Mouse (Mus musculus) gastrocnemius, postnatal 25 days (tissue): ENCODE data around the gene Rxrg. TPM values are rescaled to one million over a fixed set of nuclear protein-coding genes. Genes with fewer than 3 reads are reported as not detected.

Source experiments
- DNase-seq: peaks from one replicate; pipeline ENCODE4 v3.0.0; 2022
- total RNA-seq, 2 experiments: library from RNA; stranded (reverse); gene quantifications; 1 replicate in 1 of 2; 2 replicates in 1 of 2; pipeline ENCODE4 v1.2.3; 2021

The Rxrg gene
- total RNA-seq, 2 experiments from 2014 or later = 24.9 to 51.0 TPM

DNA sequence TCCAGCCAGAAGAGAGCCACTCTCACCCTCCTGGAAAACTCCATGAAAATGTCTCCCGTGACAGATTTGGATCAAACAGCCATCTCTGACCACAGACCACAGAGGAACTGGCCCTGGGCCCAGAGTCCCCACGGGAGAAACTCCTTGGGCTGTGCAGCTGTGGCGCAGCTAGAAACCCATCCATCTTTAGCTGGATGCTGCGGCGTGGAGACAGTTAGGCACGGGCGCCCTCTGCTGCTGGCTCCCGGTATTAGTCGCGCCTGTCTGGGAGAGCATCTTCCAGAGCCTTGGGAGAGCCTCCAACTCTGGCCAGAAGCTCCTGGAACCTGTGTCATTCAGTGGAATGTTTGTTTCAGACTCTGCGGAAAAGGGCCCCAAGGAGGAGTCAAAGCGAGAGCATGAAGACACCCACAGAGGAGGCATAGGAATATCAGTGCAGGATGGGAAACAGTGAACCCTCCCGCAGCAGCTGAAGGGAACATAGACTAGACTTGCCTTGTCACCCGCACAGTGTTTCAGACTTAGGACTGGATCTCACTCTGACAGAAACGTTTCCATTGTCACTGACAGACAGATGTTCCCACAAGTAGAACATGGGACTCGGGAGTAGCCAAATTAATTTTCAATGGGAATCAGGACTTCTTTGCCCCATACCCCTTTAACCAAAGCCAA, 46.8 kb downstream of the Rxrg start:
- DNase-seq = peak; percentile 87

DNA sequence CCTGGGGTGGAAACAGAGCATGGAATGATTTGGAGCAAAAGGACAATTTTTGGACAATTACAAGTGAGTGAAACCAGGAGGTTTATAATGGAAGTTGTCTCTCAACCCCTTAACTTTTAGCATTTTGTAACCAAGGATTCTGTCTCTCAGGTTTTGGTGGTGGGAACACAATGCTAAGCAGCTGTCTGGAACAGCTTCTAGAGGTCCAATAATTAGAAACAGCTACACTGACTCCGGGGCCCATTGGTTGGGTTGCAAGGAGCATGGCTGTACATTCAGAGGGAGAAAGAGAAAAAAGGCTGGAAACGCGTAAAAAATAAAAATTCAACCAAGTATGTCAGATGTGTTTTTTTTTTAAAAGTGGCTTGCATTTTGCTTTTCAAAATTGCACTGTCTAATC, 50.5 kb downstream of the Rxrg start:
- no peak for DNase-seq

DNA sequence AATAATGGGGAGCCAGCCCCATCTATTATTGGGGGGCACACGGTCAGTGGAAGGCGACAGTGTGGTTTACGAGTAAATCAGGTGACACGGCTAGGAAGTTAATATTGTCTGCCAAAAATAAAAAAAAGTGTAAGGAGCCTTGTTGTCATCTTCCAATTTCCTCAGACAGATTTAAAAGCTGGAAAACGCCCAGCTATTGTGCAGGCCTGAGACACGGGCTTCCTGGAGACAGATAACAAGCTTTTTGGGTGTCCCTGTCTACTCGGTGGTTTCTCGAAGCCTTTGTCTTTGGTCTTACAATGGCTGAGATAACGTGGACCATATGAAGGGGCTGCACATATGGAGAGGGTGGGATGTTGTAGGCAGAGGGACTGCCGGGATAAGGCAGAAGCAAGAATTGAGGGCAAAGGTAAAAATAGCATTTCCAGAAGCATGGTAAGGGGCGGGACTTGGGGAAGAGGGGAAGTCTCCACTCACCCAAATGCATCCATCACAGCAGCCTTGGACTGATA, 51.0 kb downstream of the Rxrg start:
- no peak for DNase-seq

DNA sequence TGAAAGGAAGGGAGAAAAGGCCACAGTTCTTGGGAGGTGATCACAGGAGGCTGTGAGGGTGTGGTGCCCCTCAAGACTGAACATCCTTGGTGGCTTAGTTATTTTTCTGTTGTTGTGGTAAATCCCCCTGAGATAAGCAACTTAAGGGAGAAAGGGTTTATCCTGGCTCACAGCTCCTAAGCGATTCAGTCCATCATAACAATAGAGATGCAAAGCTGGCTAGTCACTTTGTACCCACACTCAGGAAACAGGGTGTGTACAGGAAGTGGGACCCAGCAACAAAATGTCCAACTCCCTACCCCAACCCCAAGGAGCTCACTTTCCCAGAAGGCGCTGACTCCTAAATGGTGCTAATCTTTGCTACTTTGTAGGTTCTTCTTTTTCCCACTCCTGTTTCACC, 54.2 kb downstream of the Rxrg start:
- DNase-seq = no peak

DNA sequence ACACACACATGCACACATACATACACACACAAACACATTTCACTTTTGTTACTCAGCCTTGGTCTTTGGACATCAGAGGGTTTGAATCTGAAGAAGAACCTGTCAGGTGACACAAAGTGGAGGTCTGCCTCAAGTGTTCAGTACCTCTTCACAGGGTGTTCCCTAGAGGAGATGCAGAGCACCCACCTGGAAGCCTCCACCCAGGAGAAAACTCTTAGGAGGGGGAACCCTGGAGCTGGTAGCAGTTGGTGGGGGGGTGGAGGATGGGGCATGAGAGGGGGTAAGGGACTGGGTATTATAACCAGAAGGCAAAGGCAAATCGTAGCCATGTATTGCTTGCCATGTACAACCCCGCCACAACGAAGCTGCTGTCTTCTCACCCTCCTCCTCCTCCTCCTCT, 60.9 kb downstream of the Rxrg start:
- DNase-seq = no peak

DNA sequence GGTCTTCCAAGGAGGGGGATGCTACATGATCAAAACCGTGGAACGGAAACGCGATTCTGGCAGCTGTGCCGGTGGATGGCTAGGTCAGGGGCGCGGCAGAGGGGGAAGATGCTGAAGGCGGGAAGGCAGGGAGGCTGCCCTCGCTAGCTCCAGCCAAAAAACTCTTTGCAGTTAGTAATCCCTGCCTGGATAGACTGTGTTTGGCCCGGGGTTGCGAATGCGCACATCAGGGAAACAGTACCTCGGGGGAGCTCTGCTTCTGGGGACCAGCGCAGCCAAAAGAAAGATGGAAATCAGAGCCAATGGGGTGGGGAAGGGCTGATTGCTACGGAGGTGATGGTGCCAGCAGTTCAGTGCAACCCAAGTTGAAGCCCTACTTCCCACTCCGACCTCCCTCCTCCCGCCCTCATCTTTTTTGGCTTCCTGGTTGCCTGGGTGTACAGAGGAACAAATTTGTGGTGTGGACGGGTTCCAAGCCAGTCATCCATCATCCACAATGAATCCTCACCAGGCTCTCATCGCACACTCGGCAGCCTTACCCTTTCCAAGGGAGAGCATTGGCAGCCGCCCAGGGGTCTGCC, 62.4 kb downstream of the Rxrg start:
- DNase-seq = peak; percentile 80

DNA sequence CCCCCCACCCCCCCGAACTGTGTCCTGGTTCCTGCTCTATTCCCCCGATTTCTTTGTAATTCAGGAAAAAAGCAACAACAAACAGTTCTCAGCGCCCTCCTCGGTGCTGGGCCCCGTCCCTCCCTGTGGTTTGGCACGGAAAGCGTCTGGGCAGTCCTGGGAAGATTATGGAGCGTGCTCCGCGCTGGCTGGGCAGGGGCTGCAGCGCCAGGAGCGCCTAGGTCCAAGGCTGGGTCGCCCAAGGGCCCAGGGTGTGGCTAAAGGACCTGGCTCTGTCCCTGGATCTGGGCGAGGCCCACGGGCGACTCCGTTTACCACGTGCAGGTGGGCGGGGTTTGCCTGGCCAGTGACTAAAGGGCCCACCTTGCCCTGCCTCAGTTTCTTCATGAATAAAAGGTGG, 62.9 kb downstream of the Rxrg start:
- DNase-seq = peak; percentile 61

DNA sequence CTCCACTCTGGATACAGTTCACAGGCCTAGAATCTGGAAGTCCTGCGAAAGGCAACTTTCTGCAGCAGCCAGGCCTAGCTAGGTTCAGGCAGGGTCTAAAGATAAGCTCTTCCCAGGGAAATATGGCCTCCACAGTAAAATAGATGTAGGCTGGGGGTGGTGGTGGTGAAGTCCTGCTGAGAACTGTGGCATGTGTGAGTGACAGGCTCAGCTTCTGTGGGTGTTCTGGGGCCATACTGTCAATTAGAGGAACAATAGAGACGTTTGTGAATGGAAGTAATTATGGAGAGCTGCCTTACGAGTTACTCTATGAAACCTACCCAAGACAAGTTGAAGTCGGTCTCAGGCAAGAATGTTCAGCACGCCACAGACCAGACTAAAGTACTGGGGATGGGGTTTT, 65.0 kb downstream of the Rxrg start:
- DNase-seq = no peak

DNA sequence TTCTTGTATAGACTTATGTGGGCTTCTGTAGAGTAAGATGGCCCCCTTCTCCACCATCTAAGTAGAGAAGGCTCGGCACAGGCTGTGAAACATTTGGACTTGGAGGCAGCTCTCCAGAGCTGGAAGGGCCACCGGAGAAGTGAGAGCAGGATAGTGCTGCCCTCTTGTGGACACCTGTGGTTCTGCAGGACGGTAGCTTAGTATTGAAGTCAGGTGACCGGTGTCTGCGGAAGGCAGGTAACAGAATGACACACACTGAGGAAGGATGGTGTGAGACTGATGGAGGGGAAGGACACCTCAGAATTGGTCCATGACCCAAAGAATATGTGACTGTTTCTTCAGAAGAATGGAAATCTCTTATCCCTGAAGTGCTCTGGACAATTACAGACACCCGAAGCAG, 71.6 kb downstream of the Rxrg start:
- peak; percentile 12 for DNase-seq

DNA sequence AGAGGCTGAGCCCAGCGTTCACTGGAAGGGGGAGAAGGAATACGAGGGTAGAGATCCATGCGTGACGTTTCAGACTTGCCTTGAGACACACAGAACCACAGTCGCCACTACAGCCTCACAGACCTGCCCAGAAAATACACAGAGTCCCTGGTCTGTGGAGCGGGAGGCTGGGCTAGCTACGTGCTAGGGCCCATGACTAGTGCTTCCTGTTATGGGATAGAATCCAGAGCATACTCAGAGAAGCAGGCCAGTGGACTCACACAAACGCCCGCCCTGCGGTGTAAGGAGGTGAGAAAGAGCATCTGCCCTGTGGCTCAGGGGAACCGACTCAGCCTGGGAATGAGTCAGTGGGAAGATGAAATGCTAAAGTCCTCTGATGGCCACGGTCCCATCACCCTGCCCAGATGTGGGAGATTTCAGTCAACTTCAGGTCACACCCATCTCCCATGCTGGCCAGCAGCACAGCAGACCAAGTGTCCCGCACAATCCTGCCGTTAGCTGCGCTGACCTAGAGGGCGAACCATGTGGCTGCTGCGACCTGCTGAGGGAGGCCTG, 74.3 kb downstream of the Rxrg start:
- peak; percentile 32 for DNase-seq

DNA sequence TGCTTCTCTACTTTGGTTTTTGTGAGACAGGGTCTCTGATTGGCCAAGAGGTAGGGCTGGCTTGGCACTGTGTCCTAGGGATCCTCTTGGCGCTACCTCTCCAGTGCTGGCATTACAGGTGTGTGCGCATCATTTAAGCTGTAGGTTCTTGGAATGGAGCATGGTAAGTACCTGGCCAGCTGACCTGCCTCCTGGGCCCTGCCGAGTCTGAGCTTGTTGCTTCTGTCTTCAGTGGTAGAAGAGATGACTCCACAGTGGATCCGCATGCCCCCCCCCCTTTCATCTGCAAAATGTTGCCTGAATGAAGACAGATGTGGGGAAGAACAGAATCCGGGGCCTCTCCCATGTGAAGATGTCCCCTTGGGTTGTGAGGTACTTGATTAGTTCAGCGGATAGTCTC, 80.9 kb downstream of the Rxrg start:
- no peak for DNase-seq

DNA sequence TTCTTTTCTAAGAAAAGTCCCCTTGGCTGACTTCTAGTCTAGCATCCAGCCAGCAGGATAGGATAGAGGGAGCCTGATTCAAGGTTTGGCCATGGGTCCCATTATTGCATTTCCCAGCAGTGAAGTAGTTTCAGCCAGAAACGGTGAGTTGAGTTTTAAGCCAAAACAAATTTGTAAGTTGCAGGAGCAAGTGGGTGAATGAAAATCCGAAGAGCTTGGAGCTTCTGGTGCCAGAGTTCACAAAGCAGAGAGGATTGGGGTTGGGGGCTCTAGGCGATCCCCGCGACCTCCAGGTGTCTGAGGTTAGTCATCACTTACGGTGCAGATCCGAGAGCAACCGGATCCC, 89.8 kb downstream of the Rxrg start:
- DNase-seq = no peak

DNA sequence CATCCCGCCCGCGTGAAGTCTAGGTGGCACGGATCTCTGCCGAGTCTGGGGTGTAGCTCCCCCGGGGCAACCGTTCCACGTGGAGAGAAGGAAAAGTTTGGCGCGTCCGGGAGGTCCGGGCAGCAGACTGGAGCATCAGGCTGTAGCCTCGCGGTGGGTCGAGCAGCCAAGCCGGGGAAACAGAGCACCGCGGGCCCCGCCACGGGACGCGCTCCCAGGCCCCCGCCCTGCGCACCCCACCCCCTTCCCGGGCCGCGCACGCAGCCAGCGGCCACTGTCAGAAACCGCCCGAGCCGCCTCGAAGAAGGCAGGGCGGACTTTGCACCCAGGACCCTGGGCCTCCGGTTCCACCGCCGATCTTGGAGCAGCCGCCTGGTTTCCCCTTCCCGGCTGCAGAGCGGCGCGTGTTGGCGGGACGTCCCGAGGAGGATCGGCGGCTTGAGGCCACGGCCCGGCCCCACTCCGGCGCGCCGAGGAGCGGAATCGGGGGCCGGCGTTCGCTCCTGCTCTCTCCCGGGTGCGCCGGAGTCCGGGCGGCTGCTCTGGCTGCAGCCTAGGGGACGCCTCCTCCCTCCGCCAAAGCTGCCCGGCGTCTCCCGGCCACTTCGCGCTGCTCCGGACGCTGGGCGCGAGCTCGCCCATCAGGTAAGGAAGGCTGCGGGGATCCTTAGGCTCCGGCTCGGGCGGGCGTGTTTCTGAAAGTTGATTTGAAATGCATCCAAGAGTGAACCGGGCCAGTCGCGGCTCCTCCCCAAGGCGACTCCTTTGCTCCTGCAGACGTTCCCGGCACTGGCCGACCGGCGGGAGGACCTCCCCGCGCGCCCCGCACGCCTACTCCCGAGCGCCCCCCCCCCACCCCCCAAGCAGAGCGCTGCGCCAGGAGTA, 90.4 kb downstream of the Rxrg start:
- peak; percentile 46 for DNase-seq

DNA sequence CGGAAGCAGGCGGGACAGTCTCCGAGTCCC, 90.9 kb downstream of the Rxrg start, which contains the start of gene Lmx1a:
Gene Lmx1a, plus strand, starts transcription at position 6 of the 30 bp plus-strand sequence.
- DNase-seq = no peak

Other genes with a start within 250 kb of the Rxrg start
- gene Aldh9a1, start 248.4 kb upstream of the Rxrg start, total RNA-seq = 1 to 10 TPM; 2.4 to 2.8 TPM
- gene Mgst3, start 204.5 kb upstream of the Rxrg start, total RNA-seq = 10 to 100 TPM; 84.7 to 94.2 TPM
- 1 to 10 TPM in 1 of 2 experiments, under 1 TPM in 1; 0.32 to 4.2 TPM for gene Lrrc52, start 131.6 kb upstream of the Rxrg start, total RNA-seq
- under 1 TPM; 0.43 to 0.51 TPM for gene Lmx1a, start 90.9 kb downstream of the Rxrg start, total RNA-seq